Mouse (Mus musculus) limb, embryonic 11.5 days (tissue): ENCODE measurements around the gene Ctnna3. TPM values are rescaled to one million over a fixed set of nuclear protein-coding genes. Genes with fewer than 3 reads are reported as not detected.

Experiments
- ATAC-seq: fragments of 200-750 bp; cut with Nextera tagmentation; 2 replicates; pipeline ENCODE4 v1.8.0; 2017; ENCODE audit warnings: low read depth; ENCODE audit not compliant: insufficient number of reproducible peaks, low FRiP score, low TSS enrichment
- DNase-seq: peaks from one replicate; pipeline ENCODE4 v3.0.0-alpha.2; 2015; ENCODE audit warnings: low spot score
- H3K27ac ChIP-seq: fragments of 300-500 bp; sonication (generic); replicated peaks from 2 replicates; pipeline ENCODE4 v1.5.1; 2014; ENCODE audit warnings: low read depth, mild to moderate bottlenecking, low read length
- H3K27me3 ChIP-seq: fragments of 300-500 bp; sonication (generic); 2 replicates; pipeline ENCODE4 v1.6.1; 2014; ENCODE audit warnings: mild to moderate bottlenecking, low read length, mixed read lengths; ENCODE audit not compliant: control insufficient read depth, insufficient read depth
- H3K36me3 ChIP-seq: fragments of 300-500 bp; sonication (generic); 2 replicates; pipeline ENCODE4 v1.6.1; 2014; ENCODE audit warnings: mild to moderate bottlenecking, low read length, moderate library complexity, mixed read lengths; ENCODE audit not compliant: control insufficient read depth, insufficient read depth
- H3K4me1 ChIP-seq: fragments of 300-500 bp; sonication (generic); 2 replicates; pipeline ENCODE4 v1.6.1; 2014; ENCODE audit warnings: low read length, mixed read lengths; ENCODE audit not compliant: control insufficient read depth, insufficient read depth
- H3K4me2 ChIP-seq: fragments of 300-500 bp; sonication (generic); 2 replicates; pipeline ENCODE4 v1.6.1; 2014; ENCODE audit warnings: low read depth, mild to moderate bottlenecking, moderate library complexity; ENCODE audit not compliant: severe bottlenecking
- H3K4me3 ChIP-seq: fragments of 300-500 bp; sonication (generic); 2 replicates; pipeline ENCODE4 v1.5.1; 2014; ENCODE audit warnings: low read depth, low read length
- H3K9ac ChIP-seq: fragments of 300-500 bp; sonication (generic); 2 replicates; pipeline ENCODE4 v1.6.1; 2014; ENCODE audit warnings: mild to moderate bottlenecking, low read length
- H3K9me3 ChIP-seq: fragments of 300-500 bp; sonication (generic); 2 replicates; pipeline ENCODE4 v1.6.1; 2016; ENCODE audit warnings: low read length; ENCODE audit not compliant: control insufficient read depth
- WGBS: fragments of 180-500 bp; shearing (Covaris S2); extraction: QIAGEN DNeasy Blood & Tissue Kit; methylation state at CpG from one replicate; pipeline ENCODE4 v1.1.7; 2014; 5-methylcytosine and 5-hydroxymethylcytosine counted together
- polyA plus RNA-seq: library from polyadenylated mRNA; unstranded; fragments of >200 nt; fragmentation: Nextera tagmentation; extraction: Ambion mirVana; gene quantifications from 2 replicates; pipeline ENCODE4 v1.2.1, GENCODE M21; 2014

The Ctnna3 gene
- polyA plus RNA-seq, 1 experiment from 2014 or later, result 0.04 TPM

DNA sequence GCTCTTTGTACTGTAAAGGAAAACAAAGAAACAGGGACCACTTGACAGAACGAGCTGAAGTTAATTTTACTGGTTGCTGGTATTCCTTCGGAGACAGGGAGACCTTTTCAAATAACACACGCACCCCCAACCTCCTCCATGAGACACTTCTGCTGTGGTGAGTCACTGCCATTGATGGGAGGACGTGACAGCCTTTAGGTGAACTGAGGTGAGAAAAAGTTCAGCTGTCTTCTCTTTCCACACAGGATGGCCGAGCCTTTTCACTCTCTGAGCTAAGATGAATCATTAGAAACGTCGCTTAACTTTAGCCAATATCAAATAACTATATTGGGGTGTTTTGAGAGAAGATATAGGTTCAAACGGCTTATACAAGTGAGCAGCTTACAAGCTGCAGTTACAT is 102.5 kb downstream of the Ctnna3 start:
- ATAC-seq, result no peak
- H3K9me3 ChIP-seq, result no peaks in the 10 kb centered on the region
- 76% methylated on average over 8 of the region's 8 CpGs for WGBS

GRCm38 (mm10) chr10:63541754-63542153 is 111.9 kb downstream of the Ctnna3 start:
- DNase-seq, result peak; percentile 45
- Histone ChIP-seq H3K27me3 (no peaks in the 10 kb centered on the region), H3K4me2 (no peak overlapping the region), H3K36me3 (no peaks in the 10 kb centered on the region), H3K9me3 (no peaks in the 10 kb centered on the region), H3K27ac (no peak overlapping the region), H3K4me1 (0 out of 2 replicates have a peak, but pooled peaks cover 4% of the 10 kb centered on the region), H3K9ac (no peak overlapping the region), H3K4me3 (no peak overlapping the region)
- 0 out of 2 replicates have a peak, but pooled peaks have one; percentile 61 for ATAC-seq
- 28% methylated on average over 5 of the region's 5 CpGs for WGBS

More for the DNA sequence above, 102.5 kb downstream of the Ctnna3 start:
- no peaks in the 10 kb centered on the region for H3K27me3 ChIP-seq
- no peak for DNase-seq
- H3K4me1 ChIP-seq, result no peaks in the 10 kb centered on the region
- no peaks in the 10 kb centered on the region for H3K36me3 ChIP-seq
- H3K4me3 ChIP-seq, result no peak overlapping the region
- H3K4me2 ChIP-seq, result no peak overlapping the region
- H3K9ac ChIP-seq, result no peak overlapping the region
- H3K27ac ChIP-seq, result no peak overlapping the region

- Histone ChIP-seq H3K9me3 (no peaks in the 10 kb centered on the region), H3K4me3 (no peak overlapping the region), H3K4me1 (0 out of 2 replicates have a peak, but pooled peaks cover 4% of the 10 kb centered on the region), H3K9ac (no peak overlapping the region), H3K4me2 (no peak overlapping the region), H3K27me3 (no peaks in the 10 kb centered on the region), H3K36me3 (no peaks in the 10 kb centered on the region), H3K27ac (no peak overlapping the region)
- DNase-seq, result no peak
- WGBS, result 58% methylated on average over 6 of the region's 6 CpGs
- ATAC-seq, result peak; percentile 52; the same call in 1 of the 2 replicates
Observed at GRCm38 (mm10) chr10:63542493-63542892, 112.6 kb downstream of the Ctnna3 start.

GRCm38 (mm10) chr10:63566691-63567090 is 136.8 kb downstream of the Ctnna3 start:
- no peak for ATAC-seq
- Histone ChIP-seq H3K4me2 (no peak overlapping the region), H3K4me3 (no peak overlapping the region), H3K9me3 (no peaks in the 10 kb centered on the region), H3K4me1 (no peaks in the 10 kb centered on the region), H3K36me3 (no peaks in the 10 kb centered on the region), H3K27me3 (no peaks in the 10 kb centered on the region), H3K9ac (no peak overlapping the region), H3K27ac (no peak overlapping the region)
- DNase-seq, result no peak
- 80% methylated on average over 8 of the region's 8 CpGs for WGBS

GRCm38 (mm10) chr10:63571561-63571960 is 141.7 kb downstream of the Ctnna3 start:
- Histone ChIP-seq H3K4me3 (no peak overlapping the region), H3K9ac (no peak overlapping the region), H3K27me3 (no peaks in the 10 kb centered on the region), H3K4me1 (no peaks in the 10 kb centered on the region), H3K27ac (no peak overlapping the region), H3K4me2 (no peak overlapping the region), H3K9me3 (no peaks in the 10 kb centered on the region), H3K36me3 (no peaks in the 10 kb centered on the region)
- ATAC-seq (no peak), DNase-seq (no peak)

GRCm38 (mm10) chr10:63572866-63573265 is 143.0 kb downstream of the Ctnna3 start:
- no peak overlapping the region for H3K4me2 ChIP-seq
- 94% methylated on average over 7 of the region's 7 CpGs for WGBS
- no peaks in the 10 kb centered on the region for H3K36me3 ChIP-seq
- ATAC-seq (no peak), DNase-seq (no peak)
- no peaks in the 10 kb centered on the region for H3K27me3 ChIP-seq
- H3K4me1 ChIP-seq, result no peaks in the 10 kb centered on the region
- no peak overlapping the region for H3K27ac ChIP-seq
- no peak overlapping the region for H3K4me3 ChIP-seq
- H3K9me3 ChIP-seq, result no peaks in the 10 kb centered on the region
- no peak overlapping the region for H3K9ac ChIP-seq

DNA sequence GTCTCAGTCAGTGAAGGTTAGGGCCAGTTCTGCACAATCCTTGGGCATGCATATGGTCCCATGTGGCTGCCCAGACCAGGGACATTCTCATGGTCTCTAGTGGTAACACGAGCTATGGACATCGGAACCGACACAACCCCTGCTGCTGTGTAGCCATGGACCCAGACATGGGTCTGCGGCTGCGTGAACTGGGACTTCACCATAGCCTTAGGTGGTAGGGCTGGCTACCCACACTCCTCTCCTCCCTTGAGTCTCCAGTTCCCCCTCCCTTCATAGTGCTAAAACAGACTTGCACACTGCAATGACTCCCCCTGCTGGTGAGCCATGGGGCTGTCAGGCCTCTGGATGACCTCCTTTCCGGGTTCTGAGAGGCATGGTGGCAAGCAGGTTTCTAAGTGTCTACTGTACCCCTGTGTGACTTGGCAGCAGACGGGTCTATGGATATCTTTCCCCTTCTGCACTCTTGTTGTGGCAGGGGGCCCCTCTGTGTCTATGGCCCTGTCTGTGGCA is 144.3 kb downstream of the Ctnna3 start:
- no peak for ATAC-seq
- Histone ChIP-seq H3K36me3 (no peaks in the 10 kb centered on the region), H3K9ac (no peak overlapping the region), H3K4me1 (no peaks in the 10 kb centered on the region), H3K27ac (no peak overlapping the region), H3K27me3 (no peaks in the 10 kb centered on the region), H3K4me2 (no peak overlapping the region), H3K9me3 (no peaks in the 10 kb centered on the region), H3K4me3 (no peak overlapping the region)
- DNase-seq, result peak; percentile 59
- 83% methylated on average over 7 of the region's 7 CpGs for WGBS

DNA sequence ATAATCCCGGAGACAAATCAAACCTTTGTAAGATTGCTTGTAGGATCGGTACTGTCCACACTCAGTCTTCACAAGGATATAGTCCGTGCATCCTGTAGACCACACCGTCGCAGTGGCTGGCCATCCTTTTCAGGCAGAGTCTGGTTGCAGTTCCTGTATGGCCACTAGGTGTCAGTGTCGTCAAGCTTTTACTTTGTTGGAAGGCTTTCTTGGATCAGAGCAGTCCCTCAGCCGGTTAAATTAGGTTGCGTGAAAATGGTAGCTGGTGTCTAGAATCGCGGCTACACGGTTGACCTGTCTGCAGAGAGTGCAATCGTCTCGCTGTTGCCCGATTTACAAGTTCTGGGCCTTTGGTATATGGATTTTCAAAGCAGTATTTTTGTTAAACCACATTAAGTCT is 152.7 kb downstream of the Ctnna3 start:
- no peak overlapping the region for H3K4me2 ChIP-seq
- no peak overlapping the region for H3K27ac ChIP-seq
- no peak overlapping the region for H3K4me3 ChIP-seq
- H3K4me1 ChIP-seq, result no peaks in the 10 kb centered on the region
- DNase-seq (peak; percentile 90), ATAC-seq (peak; percentile 62; the same call in 1 of the 2 replicates)
- no peak overlapping the region for H3K9ac ChIP-seq
- H3K27me3 ChIP-seq, result no peaks in the 10 kb centered on the region
- no peaks in the 10 kb centered on the region for H3K36me3 ChIP-seq
- 11% methylated on average over 14 of the region's 14 CpGs for WGBS
- H3K9me3 ChIP-seq, result no peaks in the 10 kb centered on the region

GRCm38 (mm10) chr10:63583798-63584374 is 154.0 kb downstream of the Ctnna3 start:
- no peaks in the 10 kb centered on the region for H3K27me3 ChIP-seq
- H3K9ac ChIP-seq, result no peak overlapping the region
- 66% methylated on average over 20 of the region's 20 CpGs for WGBS
- no peaks in the 10 kb centered on the region for H3K36me3 ChIP-seq
- DNase-seq, result no peak
- no peaks in the 10 kb centered on the region for H3K9me3 ChIP-seq
- no peak for ATAC-seq
- H3K4me1 ChIP-seq, result no peaks in the 10 kb centered on the region
- no peak overlapping the region for H3K4me3 ChIP-seq
- no peak overlapping the region for H3K27ac ChIP-seq
- H3K4me2 ChIP-seq, result no peak overlapping the region
